In genomic region chr3:64029846-64030245, GRCm38 (mm10) we compare ENCODE assay signal across 30 mouse cellular contexts. TPM values are rescaled to one million over a fixed set of nuclear protein-coding genes. Genes with fewer than 3 reads are reported as not detected.
"Had no signal": no experiment of that assay in that cellular context is flagged by ENCODE, and none has a peak within 500 bp of the region (broad histone marks: within the 10 kb centered on the region; RNA-seq: fewer than 3 reads in every experiment).

No protein-coding gene starts in this region.

- H3K4me1 ChIP-seq: embryonic facial prominence, embryonic 10.5 days; embryonic facial prominence, embryonic 12.5 days; embryonic facial prominence, embryonic 13.5 days; embryonic facial prominence, embryonic 15.5 days; forebrain, embryonic 10.5 days; forebrain, embryonic 12.5 days; forebrain, embryonic 13.5 days; forebrain, embryonic 15.5 days had no signal

- DNase-seq: cerebellum, adult 9-10 months; cerebellum, adult 9-11 months; cerebellum, postnatal 10 days; cerebellum, postnatal 14 days; cerebellum, postnatal 25 days; cerebellum, postnatal 36 days; embryo, embryonic 11 days; forebrain, postnatal 0 days; gastrocnemius, adult 2 months; gastrocnemius, postnatal 10 days; gastrocnemius, postnatal 14 days; gastrocnemius, postnatal 25 days; gastrocnemius, postnatal 36 days; heart, adult 11 months; heart, adult 18-20 months; heart, adult 2 months had no signal

- H3K4me3 ChIP-seq: embryonic facial prominence, embryonic 10.5 days; embryonic facial prominence, embryonic 12.5 days; embryonic facial prominence, embryonic 13.5 days; embryonic facial prominence, embryonic 15.5 days; erythroblast, embryonic 14.5 days; forebrain, embryonic 10.5 days; forebrain, embryonic 12.5 days; forebrain, embryonic 13.5 days; forebrain, embryonic 15.5 days; gastrocnemius, adult 2 months; heart, adult 2 months had no signal

- H3K27me3 ChIP-seq: embryonic facial prominence, embryonic 12.5 days; embryonic facial prominence, embryonic 13.5 days; embryonic facial prominence, embryonic 15.5 days; forebrain, embryonic 12.5 days; forebrain, embryonic 13.5 days; forebrain, embryonic 15.5 days had no signal

- H3K9me3 ChIP-seq: embryonic facial prominence, embryonic 12.5 days; embryonic facial prominence, embryonic 15.5 days; forebrain, embryonic 13.5 days; forebrain, embryonic 15.5 days had no signal

- H3K27ac ChIP-seq: embryonic facial prominence, embryonic 10.5 days; embryonic facial prominence, embryonic 12.5 days; embryonic facial prominence, embryonic 13.5 days; embryonic facial prominence, embryonic 15.5 days; forebrain, embryonic 10.5 days; forebrain, embryonic 12.5 days; forebrain, embryonic 13.5 days; forebrain, embryonic 15.5 days; gastrocnemius, adult 2 months; heart, adult 2 months had no signal

- H3K4me2 ChIP-seq: embryonic facial prominence, embryonic 12.5 days; embryonic facial prominence, embryonic 13.5 days; embryonic facial prominence, embryonic 15.5 days; forebrain, embryonic 12.5 days; forebrain, embryonic 13.5 days; forebrain, embryonic 15.5 days had no signal

- H3K36me3 ChIP-seq: embryonic facial prominence, embryonic 10.5 days; embryonic facial prominence, embryonic 12.5 days; embryonic facial prominence, embryonic 15.5 days; forebrain, embryonic 12.5 days; forebrain, embryonic 15.5 days had no signal

- H3K9ac ChIP-seq: embryonic facial prominence, embryonic 12.5 days; embryonic facial prominence, embryonic 13.5 days; embryonic facial prominence, embryonic 15.5 days; forebrain, embryonic 12.5 days; forebrain, embryonic 13.5 days; forebrain, embryonic 15.5 days; forebrain, postnatal 0 days had no signal

- ATAC-seq: forebrain, embryonic 13.5 days; forebrain, embryonic 14.5 days; forebrain, embryonic 15.5 days; forebrain, embryonic 16.5 days; forebrain, postnatal 0 days had no signal

RNA-seq across cellular contexts. Expression of gene Vmn2r1, which starts 51.5 kb away (rescaled TPM):
- total RNA-seq: common myeloid progenitor, adult 5-6 weeks; granulocyte monocyte progenitor cell, adult 5-6 weeks; heart, adult 2 months had no signal
- polyA plus RNA-seq: erythroblast, embryonic 14.5 days; forebrain, embryonic 11.5 days; heart, adult 2 months had no signal
